Mouse (Mus musculus) forebrain, embryonic 12.5 days (tissue): ENCODE results near the gene Alox5. TPM values are rescaled to one million over a fixed set of nuclear protein-coding genes. Genes with fewer than 3 reads are reported as not detected.

Experiments used
- ATAC-seq: fragments of 200-750 bp; cut with Nextera tagmentation; 2 replicates; pipeline ENCODE4 v1.8.0; 2017; ENCODE audit warnings: moderate TSS enrichment; ENCODE audit not compliant: low FRiP score
- H3K27ac ChIP-seq: fragments of 300-500 bp; sonication (generic); 2 replicates; pipeline ENCODE4 v1.5.1; 2016; ENCODE audit warnings: mild to moderate bottlenecking
- H3K27me3 ChIP-seq: fragments of 300-500 bp; sonication (generic); 2 replicates; pipeline ENCODE4 v1.6.1; 2016; ENCODE audit warnings: mild to moderate bottlenecking
- H3K36me3 ChIP-seq: fragments of 300-500 bp; sonication (generic); replicated peaks from 2 replicates; pipeline ENCODE4 v1.6.1; 2016; ENCODE audit warnings: mild to moderate bottlenecking
- H3K4me1 ChIP-seq: fragments of 300-500 bp; sonication (generic); 2 replicates; pipeline ENCODE4 v1.6.1; 2016
- H3K4me2 ChIP-seq: fragments of 300-500 bp; sonication (generic); 2 replicates; pipeline ENCODE4 v1.6.1; 2016; ENCODE audit warnings: mild to moderate bottlenecking, moderate library complexity
- H3K4me3 ChIP-seq: fragments of 300-500 bp; sonication (generic); replicated peaks from 2 replicates; pipeline ENCODE4 v1.5.1; 2016; ENCODE audit warnings: mild to moderate bottlenecking
- H3K9ac ChIP-seq: fragments of 300-500 bp; sonication (generic); 2 replicates; pipeline ENCODE4 v1.6.1; 2016; ENCODE audit warnings: mild to moderate bottlenecking
- H3K9me3 ChIP-seq: fragments of 300-500 bp; sonication (generic); 2 replicates; pipeline ENCODE4 v1.6.1; 2016
- WGBS: fragments of 180-500 bp; shearing (Covaris S2); methylation state at CpG from one replicate; pipeline ENCODE4 v1.1.7; 2016; 5-methylcytosine and 5-hydroxymethylcytosine counted together
- polyA plus RNA-seq: library from polyadenylated mRNA; unstranded; fragments of >200 nt; fragmentation: Nextera tagmentation; extraction: Ambion mirVana; gene quantifications from 2 replicates; pipeline ENCODE4 v1.2.1, GENCODE M21; 2016

The Alox5 gene
- polyA plus RNA-seq, 1 experiment from 2014 or later = 0.29 TPM

GRCm38 (mm10) chr6:116398136-116398535 lies 62.8 kb downstream of the Alox5 start:
- Histone ChIP-seq H3K27me3 (no peaks in the 10 kb centered on the region), H3K9ac (no peak overlapping the region), H3K27ac (peak overlapping the region; percentile 80), H3K4me1 (peaks cover 25% of the 10 kb centered on the region), H3K4me2 (peak overlapping the region; percentile 15), H3K9me3 (no peaks in the 10 kb centered on the region), H3K36me3 (0 out of 2 replicates have a peak, but pooled peaks cover 14% of the 10 kb centered on the region), H3K4me3 (no peak overlapping the region)
- ATAC-seq = peak; percentile 37; the same call in 1 of the 2 replicates
- WGBS = 37% methylated on average over 2 of the region's 2 CpGs

- no peak overlapping the region for H3K4me3 ChIP-seq
- H3K9ac ChIP-seq = no peak overlapping the region
- H3K27me3 ChIP-seq = no peaks in the 10 kb centered on the region
- 7% methylated on average over 6 of the region's 6 CpGs for WGBS
- H3K4me1 ChIP-seq = peaks cover 25% of the 10 kb centered on the region
- 0 out of 2 replicates have a peak, but pooled peaks cover 14% of the 10 kb centered on the region for H3K36me3 ChIP-seq
- H3K9me3 ChIP-seq = no peaks in the 10 kb centered on the region
- peak; percentile 93 for ATAC-seq
- H3K4me2 ChIP-seq = peak overlapping the region; percentile 15
- peak overlapping the region; percentile 80 for H3K27ac ChIP-seq
These were observed 63.4 kb downstream of the Alox5 start for GRCm38 (mm10) chr6:116397621-116398020.

- Histone ChIP-seq H3K4me1 (peaks cover 25% of the 10 kb centered on the region), H3K9me3 (no peaks in the 10 kb centered on the region), H3K36me3 (no peaks in the 10 kb centered on the region), H3K4me2 (no peak overlapping the region), H3K27me3 (no peaks in the 10 kb centered on the region), H3K4me3 (no peak overlapping the region), H3K27ac (no peak overlapping the region), H3K9ac (no peak overlapping the region)
- ATAC-seq = no peak
- 88% methylated on average over 2 of the region's 2 CpGs for WGBS
These were observed 65.9 kb downstream of the Alox5 start for GRCm38 (mm10) chr6:116394916-116395648.

GRCm38 (mm10) chr6:116389481-116389880 lies 71.5 kb downstream of the Alox5 start:
- H3K4me3 ChIP-seq = no peak overlapping the region
- H3K4me2 ChIP-seq = no peak overlapping the region
- no peak overlapping the region for H3K27ac ChIP-seq
- no peak for ATAC-seq
- H3K9me3 ChIP-seq = no peaks in the 10 kb centered on the region
- H3K9ac ChIP-seq = no peak overlapping the region
- H3K4me1 ChIP-seq = peaks cover 17% of the 10 kb centered on the region
- no peaks in the 10 kb centered on the region for H3K36me3 ChIP-seq
- H3K27me3 ChIP-seq = no peaks in the 10 kb centered on the region

- no peak overlapping the region for H3K27ac ChIP-seq
- H3K4me3 ChIP-seq = no peak overlapping the region
- H3K36me3 ChIP-seq = no peaks in the 10 kb centered on the region
- WGBS = 98% methylated on average over 1 of the region's 1 CpGs
- H3K27me3 ChIP-seq = no peaks in the 10 kb centered on the region
- no peaks in the 10 kb centered on the region for H3K9me3 ChIP-seq
- H3K4me2 ChIP-seq = no peak overlapping the region
- no peak overlapping the region for H3K9ac ChIP-seq
- peaks cover 24% of the 10 kb centered on the region for H3K4me1 ChIP-seq
- no peak for ATAC-seq
These were observed 72.9 kb downstream of the Alox5 start for GRCm38 (mm10) chr6:116388068-116388467.

- H3K36me3 ChIP-seq = no peaks in the 10 kb centered on the region
- no peaks in the 10 kb centered on the region for H3K9me3 ChIP-seq
- H3K9ac ChIP-seq = no peak overlapping the region
- ATAC-seq = no peak
- peaks cover 24% of the 10 kb centered on the region for H3K4me1 ChIP-seq
- H3K27ac ChIP-seq = no peak overlapping the region
- no peaks in the 10 kb centered on the region for H3K27me3 ChIP-seq
- no peak overlapping the region for H3K4me2 ChIP-seq
- 44% methylated on average over 3 of the region's 3 CpGs for WGBS
- H3K4me3 ChIP-seq = no peak overlapping the region
These were observed 74.5 kb downstream of the Alox5 start for GRCm38 (mm10) chr6:116386506-116386905.

- Histone ChIP-seq H3K27ac (peak overlapping the region; percentile 36; the same call in 1 of the 2 replicates), H3K36me3 (no peaks in the 10 kb centered on the region), H3K4me1 (peaks cover 24% of the 10 kb centered on the region), H3K4me3 (no peak overlapping the region), H3K9ac (peak overlapping the region; percentile 12; the same call in 1 of the 2 replicates), H3K27me3 (no peaks in the 10 kb centered on the region), H3K4me2 (peak overlapping the region; percentile 22; the same call in 1 of the 2 replicates), H3K9me3 (no peaks in the 10 kb centered on the region)
- 27% methylated on average over 4 of the region's 4 CpGs for WGBS
- peak; percentile 68 for ATAC-seq
These were observed 74.9 kb downstream of the Alox5 start for GRCm38 (mm10) chr6:116386045-116386415.

GRCm38 (mm10) chr6:116385194-116386044 lies 75.6 kb downstream of the Alox5 start:
- Histone ChIP-seq H3K27me3 (no peaks in the 10 kb centered on the region), H3K4me1 (peaks cover 24% of the 10 kb centered on the region), H3K36me3 (no peaks in the 10 kb centered on the region), H3K4me2 (peak overlapping the region; percentile 22; the same call in 1 of the 2 replicates), H3K9ac (peak overlapping the region; percentile 12; the same call in 1 of the 2 replicates), H3K4me3 (no peak overlapping the region), H3K27ac (peak overlapping the region; percentile 36; the same call in 1 of the 2 replicates), H3K9me3 (no peaks in the 10 kb centered on the region)
- 21% methylated on average over 5 of the region's 5 CpGs for WGBS
- peak; percentile 46; the same call in 1 of the 2 replicates for ATAC-seq

- Histone ChIP-seq H3K36me3 (no peaks in the 10 kb centered on the region; the same call in 1 of the 2 replicates), H3K9me3 (no peaks in the 10 kb centered on the region), H3K9ac (no peak overlapping the region), H3K4me2 (no peak overlapping the region), H3K27ac (0 out of 2 replicates have a peak overlapping the region, but pooled peaks have one; percentile 13), H3K4me3 (no peak overlapping the region), H3K4me1 (peaks cover 24% of the 10 kb centered on the region), H3K27me3 (no peaks in the 10 kb centered on the region)
- ATAC-seq = no peak
- 86% methylated on average over 10 of the region's 10 CpGs for WGBS
These were observed 77.4 kb downstream of the Alox5 start for GRCm38 (mm10) chr6:116383582-116383981.

GRCm38 (mm10) chr6:116381605-116382004 lies 79.4 kb downstream of the Alox5 start:
- Histone ChIP-seq H3K9ac (no peak overlapping the region), H3K9me3 (no peaks in the 10 kb centered on the region), H3K27me3 (no peaks in the 10 kb centered on the region), H3K4me1 (peaks cover 21% of the 10 kb centered on the region), H3K36me3 (peaks cover 11% of the 10 kb centered on the region), H3K27ac (no peak overlapping the region), H3K4me2 (no peak overlapping the region), H3K4me3 (no peak overlapping the region)
- WGBS = 80% methylated on average over 2 of the region's 2 CpGs
- no peak for ATAC-seq

- no peak overlapping the region for H3K9ac ChIP-seq
- WGBS = 69% methylated on average over 3 of the region's 3 CpGs
These were observed 80.8 kb downstream of the Alox5 start for GRCm38 (mm10) chr6:116380157-116380556.

GRCm38 (mm10) chr6:116378892-116379291 lies 82.1 kb downstream of the Alox5 start:
- 93% methylated on average over 7 of the region's 7 CpGs for WGBS
- no peak overlapping the region for H3K4me3 ChIP-seq
- no peaks in the 10 kb centered on the region for H3K9me3 ChIP-seq
- H3K4me1 ChIP-seq = peaks cover 7% of the 10 kb centered on the region; the same call in 1 of the 2 replicates
- no peak overlapping the region for H3K4me2 ChIP-seq
- H3K27me3 ChIP-seq = no peaks in the 10 kb centered on the region
- no peak overlapping the region for H3K9ac ChIP-seq
- no peak overlapping the region for H3K27ac ChIP-seq
- no peak for ATAC-seq
- H3K36me3 ChIP-seq = peaks cover 11% of the 10 kb centered on the region

More at GRCm38 (mm10) chr6:116380157-116380556, 80.8 kb downstream of the Alox5 start:
- H3K27ac ChIP-seq = no peak overlapping the region
- no peak overlapping the region for H3K4me3 ChIP-seq
- H3K4me2 ChIP-seq = no peak overlapping the region
- peaks cover 7% of the 10 kb centered on the region for H3K4me1 ChIP-seq
- H3K36me3 ChIP-seq = peaks cover 11% of the 10 kb centered on the region
- H3K27me3 ChIP-seq = no peaks in the 10 kb centered on the region
- ATAC-seq = no peak
- H3K9me3 ChIP-seq = no peaks in the 10 kb centered on the region
